Mouse (Mus musculus) midbrain, postnatal 0 days (tissue): ENCODE data around the gene Eif4a1. TPM values are rescaled to one million over a fixed set of nuclear protein-coding genes. Genes with fewer than 3 reads are reported as not detected.

Experiments
- ATAC-seq: fragments of 200-750 bp; cut with Nextera tagmentation; 2 replicates; pipeline ENCODE4 v1.8.0; 2017; ENCODE audit warnings: moderate number of reproducible peaks, mild to moderate bottlenecking, moderate TSS enrichment, moderate library complexity; ENCODE audit not compliant: low FRiP score
- DNase-seq: peaks from one replicate; pipeline ENCODE4 v3.0.0-alpha.2; 2015; ENCODE audit warnings: low spot score
- H3K27ac ChIP-seq: fragments of 300-500 bp; sonication (generic); 2 replicates; pipeline ENCODE4 v1.5.1; 2014; ENCODE audit warnings: low read depth, mild to moderate bottlenecking, low read length, mixed read lengths
- H3K27me3 ChIP-seq: fragments of 300-500 bp; sonication (generic); 2 replicates; pipeline ENCODE4 v1.6.1; 2014; ENCODE audit warnings: low read length, control low read depth, mixed read lengths; ENCODE audit not compliant: insufficient read depth
- H3K36me3 ChIP-seq: fragments of 300-500 bp; sonication (generic); 2 replicates; pipeline ENCODE4 v1.6.1; 2014; ENCODE audit warnings: low read length, control low read depth, mixed read lengths; ENCODE audit not compliant: insufficient read depth
- H3K4me1 ChIP-seq: fragments of 300-500 bp; sonication (generic); 2 replicates; pipeline ENCODE4 v1.6.1; 2014; ENCODE audit warnings: mild to moderate bottlenecking, control low read depth, antibody characterized with exemption, low read length, mixed read lengths; ENCODE audit not compliant: insufficient read depth
- H3K4me2 ChIP-seq: fragments of 300-500 bp; sonication (generic); 2 replicates; pipeline ENCODE4 v1.6.1; 2014; ENCODE audit warnings: low read depth, mild to moderate bottlenecking, low read length, mixed read lengths; ENCODE audit not compliant: poor library complexity, severe bottlenecking
- H3K4me3 ChIP-seq: fragments of 300-500 bp; sonication (generic); 2 replicates; pipeline ENCODE4 v1.5.1; 2014; ENCODE audit warnings: low read depth, mild to moderate bottlenecking, low read length, moderate library complexity
- H3K9ac ChIP-seq: fragments of 300-500 bp; sonication (generic); replicated peaks from 2 replicates; pipeline ENCODE4 v1.6.1; 2014; ENCODE audit warnings: mild to moderate bottlenecking, low read length, moderate library complexity, mixed read lengths; ENCODE audit not compliant: poor library complexity, severe bottlenecking
- H3K9me3 ChIP-seq: fragments of 300-500 bp; sonication (generic); 2 replicates; pipeline ENCODE4 v1.6.1; 2016; ENCODE audit warnings: low read length, control low read depth
- CTCF ChIP-seq: IDR thresholded peaks from 2 replicates; pipeline ENCODE4 v1.5.1; 2016; ENCODE audit warnings: antibody characterized with exemption, mild to moderate bottlenecking
- WGBS: fragments of 180-500 bp; shearing (Covaris S2); extraction: QIAGEN DNeasy Blood & Tissue Kit; methylation state at CpG from one replicate; pipeline ENCODE4 v1.1.7; 2014; 5-methylcytosine and 5-hydroxymethylcytosine counted together
- microRNA counts: library from miRNA; unstranded; fragments of <30 nt; microRNA quantifications from one replicate; lab custom pipeline; 2015
- microRNA-seq: library from miRNA; unstranded; fragments of <30 nt; microRNA quantifications from one replicate; pipeline ENCODE4, GENCODE M21; 2016; ENCODE audit warnings: borderline number of aligned reads
- polyA plus RNA-seq: library from polyadenylated mRNA; unstranded; fragments of >200 nt; fragmentation: Nextera tagmentation; extraction: Ambion mirVana; gene quantifications from 2 replicates; pipeline ENCODE4 v1.2.1, GENCODE M21; 2015
- total RNA-seq: library from RNA; depleted of rRNA; stranded (reverse); fragments of >200 nt; gene quantifications from 2 replicates; pipeline ENCODE4 v1.2.3, GENCODE M21; 2014; rRNA removed

The Eif4a1 gene
- total and polyA plus RNA-seq, 2 experiments from 2014 or later, result 502 to 793 TPM

- Histone ChIP-seq H3K9ac (peak overlapping the region; percentile 89), H3K4me2 (peak overlapping the region; percentile 76), H3K4me1 (0 out of 2 replicates have a peak, but pooled peaks cover 4% of the 10 kb centered on the region), H3K4me3 (peak overlapping the region; percentile 51), H3K9me3 (no peaks in the 10 kb centered on the region), H3K36me3 (no peaks in the 10 kb centered on the region), H3K27ac (peak overlapping the region; percentile 85), H3K27me3 (no peaks in the 10 kb centered on the region)
- DNase-seq (peak; percentile 18), ATAC-seq (no peak)
- TF ChIP-seq CTCF, result no peak
- 34% methylated on average over 6 of the region's 6 CpGs for WGBS
Observed at GRCm38 (mm10) chr11:69622406-69622805, 49.8 kb downstream of the Eif4a1 start.

- no peaks in the 10 kb centered on the region for H3K9me3 ChIP-seq
- peak; percentile 84 for ATAC-seq
- peak within 1 kb of the TSS; percentile 85 for H3K27ac ChIP-seq
- under 1% methylated on average over 20 of the region's 20 CpGs for WGBS
- H3K4me2 ChIP-seq, result peak within 1 kb of the TSS; percentile 76
- TF ChIP-seq CTCF, result no peak
- H3K4me1 ChIP-seq, result 0 out of 2 replicates have a peak, but pooled peaks cover 4% of the 10 kb centered on the region
- H3K36me3 ChIP-seq, result no peaks in the 10 kb centered on the region
- H3K4me3 ChIP-seq, result peak within 1 kb of the TSS; percentile 51
- no peaks in the 10 kb centered on the region for H3K27me3 ChIP-seq
- DNase-seq, result peak; percentile 93
- H3K9ac ChIP-seq, result peak within 1 kb of the TSS; percentile 89
Observed at GRCm38 (mm10) chr11:69621571-69622268, 50.5 kb downstream of the Eif4a1 start, which contains the start of gene Sat2. Sat2 (plus strand) TSS chr11:69622024.

- no peak for TF ChIP-seq CTCF
- H3K4me3 ChIP-seq, result no peak overlapping the region
- DNase-seq, result no peak
Observed at GRCm38 (mm10) chr11:69620394-69621081, 51.7 kb downstream of the Eif4a1 start.

GRCm38 (mm10) chr11:69617805-69618204 lies 54.4 kb downstream of the Eif4a1 start, which contains the start of gene Shbg:
Shbg (minus strand) TSS chr11:69617905.
- Histone ChIP-seq H3K9me3 (no peaks in the 10 kb centered on the region), H3K27me3 (no peaks in the 10 kb centered on the region), H3K27ac (no peak within 1 kb of the TSS), H3K4me2 (no peak within 1 kb of the TSS), H3K36me3 (no peaks in the 10 kb centered on the region), H3K4me3 (no peak within 1 kb of the TSS), H3K4me1 (0 out of 2 replicates have a peak, but pooled peaks cover 2% of the 10 kb centered on the region), H3K9ac (no peak within 1 kb of the TSS)
- WGBS, result 80% methylated on average over 5 of the region's 5 CpGs
- DNase-seq (no peak), ATAC-seq (no peak)
- no peak for TF ChIP-seq CTCF

More at GRCm38 (mm10) chr11:69620394-69621081, 51.7 kb downstream of the Eif4a1 start:
- ATAC-seq, result no peak
- H3K27me3 ChIP-seq, result no peaks in the 10 kb centered on the region
- 89% methylated on average over 7 of the region's 7 CpGs for WGBS
- H3K9ac ChIP-seq, result no peak overlapping the region
- H3K9me3 ChIP-seq, result no peaks in the 10 kb centered on the region
- H3K4me1 ChIP-seq, result 0 out of 2 replicates have a peak, but pooled peaks cover 4% of the 10 kb centered on the region
- H3K27ac ChIP-seq, result no peak overlapping the region
- H3K36me3 ChIP-seq, result no peaks in the 10 kb centered on the region
- H3K4me2 ChIP-seq, result no peak overlapping the region

MicroRNAs within 50 kb of the gene (microRNA counts, 519-probe panel; counts per million panel counts)
- 528 counts per million, percentile 58 among the panel's probes with 10 or more counts for microRNA mmu-miR-1934 (lab: Ali Mortazavi, UCI)
- microRNA mmu-miR-467f (lab: Ali Mortazavi, UCI), result 2,727 counts per million, percentile 68 among the panel's probes with 10 or more counts

Small RNAs within 50 kb of the gene (microRNA-seq; reads per million reads assigned to microRNA genes)
- gene Mir1934 (4.4 reads per million, percentile 7 among the genes with 10 or more reads in this experiment), gene Mir467f (not detected)

Other genes starting within 250 kb of the Eif4a1 start
Only the 30 nearest of the 35 such genes appear.
- 9.5 and 12.5 TPM in 2 replicates for gene Dnah2, start 123.3 kb downstream of the Eif4a1 start, total RNA-seq
- gene Dnah2, start 123.3 kb downstream of the Eif4a1 start, polyA plus RNA-seq, result 3.9 and 4.1 TPM in 2 replicates
- 145 and 155 TPM in 2 replicates for gene Efnb3, start 112.2 kb downstream of the Eif4a1 start, total RNA-seq
- 151 and 166 TPM in 2 replicates for gene Efnb3, start 112.2 kb downstream of the Eif4a1 start, polyA plus RNA-seq
- gene Wrap53, start 92.2 kb downstream of the Eif4a1 start, total RNA-seq, result 15.7 and 16.8 TPM in 2 replicates
- 12.6 and 14.2 TPM in 2 replicates for gene Wrap53, start 92.2 kb downstream of the Eif4a1 start, polyA plus RNA-seq
- 29.5 and 34.5 TPM in 2 replicates for gene Trp53, start 92.1 kb downstream of the Eif4a1 start, total RNA-seq
- gene Trp53, start 92.1 kb downstream of the Eif4a1 start, polyA plus RNA-seq, result 30.3 and 31.9 TPM in 2 replicates
- gene Atp1b2, start 66.5 kb downstream of the Eif4a1 start, total RNA-seq, result 145 and 161 TPM in 2 replicates
- 167 and 175 TPM in 2 replicates for gene Atp1b2, start 66.5 kb downstream of the Eif4a1 start, polyA plus RNA-seq
- gene Shbg, start 54.5 kb downstream of the Eif4a1 start, total RNA-seq, result not detected in 2 replicates
- gene Shbg, start 54.5 kb downstream of the Eif4a1 start, polyA plus RNA-seq, result not detected in 2 replicates
- 10.5 and 13.3 TPM in 2 replicates for gene Sat2, start 50.4 kb downstream of the Eif4a1 start, total RNA-seq
- 29.6 and 29.9 TPM in 2 replicates for gene Sat2, start 50.4 kb downstream of the Eif4a1 start, polyA plus RNA-seq
- gene Fxr2, start 39.4 kb downstream of the Eif4a1 start, total RNA-seq, result 76.6 and 84.1 TPM in 2 replicates
- gene Fxr2, start 39.4 kb downstream of the Eif4a1 start, polyA plus RNA-seq, result 22.5 and 27.2 TPM in 2 replicates
- gene Sox15, start 17.1 kb downstream of the Eif4a1 start, total RNA-seq, result 0.27 TPM in 1 of 2 replicates, not detected in the other
- 0.19 and 0.20 TPM in 2 replicates for gene Sox15, start 17.1 kb downstream of the Eif4a1 start, polyA plus RNA-seq
- gene Mpdu1, start 9.8 kb downstream of the Eif4a1 start, total RNA-seq, result 224 and 278 TPM in 2 replicates
- gene Mpdu1, start 9.8 kb downstream of the Eif4a1 start, polyA plus RNA-seq, result 118 and 123 TPM in 2 replicates
- 7.2 and 10.3 TPM in 2 replicates for gene Cd68, start 6.3 kb downstream of the Eif4a1 start, total RNA-seq
- 10.6 and 11.0 TPM in 2 replicates for gene Cd68, start 6.3 kb downstream of the Eif4a1 start, polyA plus RNA-seq
- gene Senp3, start 9.7 kb upstream of the Eif4a1 start, total RNA-seq, result 81.7 and 89.2 TPM in 2 replicates
- gene Senp3, start 9.7 kb upstream of the Eif4a1 start, polyA plus RNA-seq, result 70.3 and 74.0 TPM in 2 replicates
- 0.27 and 0.57 TPM in 2 replicates for gene Tnfsf13, start 13.4 kb upstream of the Eif4a1 start, total RNA-seq
- gene Tnfsf13, start 13.4 kb upstream of the Eif4a1 start, polyA plus RNA-seq, result 0.96 and 1.1 TPM in 2 replicates
- gene Tnfsf12, start 23.4 kb upstream of the Eif4a1 start, total RNA-seq, result 4.7 and 6.2 TPM in 2 replicates
- gene Tnfsf12, start 23.4 kb upstream of the Eif4a1 start, polyA plus RNA-seq, result 4.3 and 4.5 TPM in 2 replicates
- gene Tnfsfm13, start 23.7 kb upstream of the Eif4a1 start, total RNA-seq, result 1.3 and 1.8 TPM in 2 replicates
- 1.2 and 1.9 TPM in 2 replicates for gene Tnfsfm13, start 23.7 kb upstream of the Eif4a1 start, polyA plus RNA-seq
- gene Polr2a, start 86.2 kb upstream of the Eif4a1 start, total RNA-seq, result 16.9 and 25.1 TPM in 2 replicates
- 9.0 and 10.2 TPM in 2 replicates for gene Polr2a, start 86.2 kb upstream of the Eif4a1 start, polyA plus RNA-seq
- not detected in 2 replicates for gene Slc35g3, start 89.5 kb upstream of the Eif4a1 start, total RNA-seq
- gene Slc35g3, start 89.5 kb upstream of the Eif4a1 start, polyA plus RNA-seq, result 0.23 and 0.26 TPM in 2 replicates
- gene Zbtb4, start 93.5 kb upstream of the Eif4a1 start, total RNA-seq, result 31.5 and 34.3 TPM in 2 replicates
- gene Zbtb4, start 93.5 kb upstream of the Eif4a1 start, polyA plus RNA-seq, result 4.4 and 5.0 TPM in 2 replicates
- gene Chrnb1, start 123.5 kb upstream of the Eif4a1 start, total RNA-seq, result 1.5 and 1.6 TPM in 2 replicates
- gene Chrnb1, start 123.5 kb upstream of the Eif4a1 start, polyA plus RNA-seq, result 1.1 TPM in 2 replicates
- gene Fgf11, start 129.4 kb upstream of the Eif4a1 start, total RNA-seq, result 12.7 and 16.4 TPM in 2 replicates
- gene Fgf11, start 129.4 kb upstream of the Eif4a1 start, polyA plus RNA-seq, result 2.6 and 2.8 TPM in 2 replicates
- gene Tmem102, start 133.2 kb upstream of the Eif4a1 start, total RNA-seq, result 0.16 TPM in 1 of 2 replicates, not detected in the other
- gene Tmem102, start 133.2 kb upstream of the Eif4a1 start, polyA plus RNA-seq, result 0.80 and 0.94 TPM in 2 replicates
- not detected in 2 replicates for gene Gm39566, start 142.9 kb upstream of the Eif4a1 start, total RNA-seq
- not detected in 2 replicates for gene Gm39566, start 142.9 kb upstream of the Eif4a1 start, polyA plus RNA-seq
- gene Spem2, start 146.0 kb upstream of the Eif4a1 start, total RNA-seq, result not detected in 2 replicates
- gene Spem2, start 146.0 kb upstream of the Eif4a1 start, polyA plus RNA-seq, result not detected in 2 replicates
- gene Spem1, start 149.8 kb upstream of the Eif4a1 start, total RNA-seq, result 0.93 TPM in 1 of 2 replicates, not detected in the other
- gene Spem1, start 149.8 kb upstream of the Eif4a1 start, polyA plus RNA-seq, result 0.20 and 0.27 TPM in 2 replicates
- gene Nlgn2, start 165.4 kb upstream of the Eif4a1 start, total RNA-seq, result 117 and 137 TPM in 2 replicates
- gene Nlgn2, start 165.4 kb upstream of the Eif4a1 start, polyA plus RNA-seq, result 21.0 and 23.5 TPM in 2 replicates
- 95.5 and 103 TPM in 2 replicates for gene Tmem256, start 166.1 kb upstream of the Eif4a1 start, total RNA-seq
- gene Tmem256, start 166.1 kb upstream of the Eif4a1 start, polyA plus RNA-seq, result 349 and 370 TPM in 2 replicates
- 24.1 and 26.6 TPM in 2 replicates for gene Plscr3, start 174.0 kb upstream of the Eif4a1 start, total RNA-seq
- gene Plscr3, start 174.0 kb upstream of the Eif4a1 start, polyA plus RNA-seq, result 33.5 and 35.0 TPM in 2 replicates
- not detected in 2 replicates for gene Tnk1, start 186.3 kb upstream of the Eif4a1 start, total RNA-seq
- 0.16 TPM in 2 replicates for gene Tnk1, start 186.3 kb upstream of the Eif4a1 start, polyA plus RNA-seq
- gene Tmem95, start 205.6 kb upstream of the Eif4a1 start, total RNA-seq, result not detected in 2 replicates
- not detected in 2 replicates for gene Tmem95, start 205.6 kb upstream of the Eif4a1 start, polyA plus RNA-seq
- 0.93 and 1.6 TPM in 2 replicates for gene Kctd11, start 209.0 kb upstream of the Eif4a1 start, total RNA-seq
- gene Kctd11, start 209.0 kb upstream of the Eif4a1 start, polyA plus RNA-seq, result 0.57 and 0.92 TPM in 2 replicates